Comparison of ENCODE assay signal across 12 mouse cellular contexts in genomic region chr1:88623541-88624115, GRCm38 (mm10).
DNase-seq lines count a peak whose midpoint lies in the region; ATAC-seq and TF ChIP-seq lines count a peak whose summit lies in the region.
"Had no signal": no experiment of that assay in that cellular context is flagged by ENCODE, and none has a peak within 500 bp of the region (broad histone marks: within the 10 kb centered on the region; RNA-seq: fewer than 3 reads in every experiment).

No protein-coding gene starts in this region.

- no peak overlapping the region for H3K4me3 ChIP-seq in left cerebral cortex, adult 2 months
- H3K4me3 ChIP-seq in embryonic facial prominence, embryonic 10.5 days = no peak overlapping the region
- no peak overlapping the region for H3K4me3 ChIP-seq in forebrain, embryonic 14.5 days (ENCODE audit: low read depth, low read length)
- H3K4me3 ChIP-seq in midbrain, embryonic 14.5 days (replicated peaks; ENCODE audit: low read depth, low read length) = no peak overlapping the region
- H3K4me3 ChIP-seq: embryonic facial prominence, embryonic 12.5 days; heart, adult 2 months; liver, embryonic 13.5 days had no signal

- no peak overlapping the region for H3K4me2 ChIP-seq in forebrain, embryonic 14.5 days (ENCODE audit: low read length)
- H3K4me2 ChIP-seq in midbrain, embryonic 14.5 days (ENCODE audit: low read length) = no peak overlapping the region
- H3K4me2 ChIP-seq: embryonic facial prominence, embryonic 12.5 days; liver, embryonic 13.5 days had no signal

- no peaks in the 10 kb centered on the region for H3K9me3 ChIP-seq in embryonic facial prominence, embryonic 10.5 days
- no peaks in the 10 kb centered on the region for H3K9me3 ChIP-seq in forebrain, embryonic 14.5 days (replicated peaks; ENCODE audit: control insufficient read depth, low read length)
- H3K9me3 ChIP-seq in midbrain, embryonic 14.5 days (ENCODE audit: control insufficient read depth, low read length) = no peaks in the 10 kb centered on the region
- H3K9me3 ChIP-seq: embryonic facial prominence, embryonic 12.5 days; liver, embryonic 13.5 days had no signal

- H3K9ac ChIP-seq in forebrain, embryonic 14.5 days (ENCODE audit: low read length) = no peak overlapping the region
- no peak overlapping the region for H3K9ac ChIP-seq in midbrain, embryonic 14.5 days (replicated peaks; ENCODE audit: low read length)
- H3K9ac ChIP-seq: embryonic facial prominence, embryonic 12.5 days; liver, embryonic 13.5 days had no signal

- no peak overlapping the region for H3K27ac ChIP-seq in left cerebral cortex, adult 2 months
- peak overlapping the region; percentile 4; the same call in 1 of the 2 replicates for H3K27ac ChIP-seq in embryonic facial prominence, embryonic 10.5 days (replicated peaks)
- H3K27ac ChIP-seq in forebrain, embryonic 14.5 days (ENCODE audit: low read depth, low read length) = peak overlapping the region; percentile 29
- H3K27ac ChIP-seq in midbrain, embryonic 14.5 days (replicated peaks; ENCODE audit: low read depth, low read length) = no peak overlapping the region; the same call in 1 of the 2 replicates
- H3K27ac ChIP-seq: embryonic facial prominence, embryonic 12.5 days; heart, adult 2 months; liver, embryonic 13.5 days had no signal

- ATAC-seq in forebrain, embryonic 14.5 days = peak; percentile 83
- no peak for ATAC-seq in midbrain, embryonic 14.5 days (ENCODE audit: low FRiP score, low TSS enrichment)

- intact Hi-C loops in left cerebral cortex, postnatal 14 days (cut with DNase I) = no loop called here
- intact Hi-C loops in left cerebral cortex, adult 2 months (cut with DNase I) = no loop called here

- no peak; the same call in 1 of the 2 replicates for TF ChIP-seq CTCF in left cerebral cortex, adult 2 months (IDR thresholded peaks at IDR 0.05)

- no peaks in the 10 kb centered on the region for H3K27me3 ChIP-seq in embryonic facial prominence, embryonic 10.5 days (replicated peaks; ENCODE audit: low read depth, poor library complexity, severe bottlenecking)
- H3K27me3 ChIP-seq in forebrain, embryonic 14.5 days (replicated peaks; ENCODE audit: control insufficient read depth, insufficient read depth, low read length) = no peaks in the 10 kb centered on the region
- H3K27me3 ChIP-seq in midbrain, embryonic 14.5 days (ENCODE audit: control insufficient read depth, insufficient read depth, low read length) = no peaks in the 10 kb centered on the region
- H3K27me3 ChIP-seq: embryonic facial prominence, embryonic 12.5 days; liver, embryonic 13.5 days had no signal

- H3K4me1 ChIP-seq in embryonic facial prominence, embryonic 10.5 days = peaks cover 23% of the 10 kb centered on the region
- H3K4me1 ChIP-seq in forebrain, embryonic 14.5 days (ENCODE audit: control insufficient read depth, insufficient read depth, low read length) = peaks cover 6% of the 10 kb centered on the region
- H3K4me1 ChIP-seq in midbrain, embryonic 14.5 days (ENCODE audit: control insufficient read depth, insufficient read depth, low read length) = no peaks in the 10 kb centered on the region; the same call in 1 of the 2 replicates
- H3K4me1 ChIP-seq: liver, embryonic 13.5 days had no signal

- peak; percentile 17 to 22 for DNase-seq in left cerebral cortex, postnatal 14 days (ENCODE audit: low spot score in 2 of 2)
- no peak for DNase-seq in left cerebral cortex, adult 2 months (ENCODE audit: extremely low spot score in 1 of 2, low spot score in 2 of 2)
- DNase-seq in embryonic facial prominence, embryonic 10.5 days (ENCODE audit: low spot score) = no peak
- peak; percentile 84 for DNase-seq in forebrain, embryonic 14.5 days (ENCODE audit: low spot score)
- DNase-seq in midbrain, embryonic 14.5 days = peak; percentile 53
- DNase-seq in urinary bladder, postnatal 25 days (ENCODE audit: low spot score) = no peak
- no peak for DNase-seq in thymus, postnatal 25 days
- DNase-seq in kidney, adult 11 months = no peak
- DNase-seq: heart, adult 2 months; heart, postnatal 14 days; liver, embryonic 13.5 days had no signal

- WGBS in embryonic facial prominence, embryonic 10.5 days = 65% methylated on average over 8 of the region's 8 CpGs
- WGBS in forebrain, embryonic 14.5 days = 20% methylated on average over 8 of the region's 8 CpGs
- 58% methylated on average over 8 of the region's 8 CpGs for WGBS in midbrain, embryonic 14.5 days

- H3K36me3 ChIP-seq in embryonic facial prominence, embryonic 10.5 days (replicated peaks) = no peaks in the 10 kb centered on the region
- no peaks in the 10 kb centered on the region for H3K36me3 ChIP-seq in forebrain, embryonic 14.5 days (ENCODE audit: control insufficient read depth, insufficient read depth, low read length)
- H3K36me3 ChIP-seq in midbrain, embryonic 14.5 days (ENCODE audit: control insufficient read depth, insufficient read depth, low read length) = no peaks in the 10 kb centered on the region
- H3K36me3 ChIP-seq: embryonic facial prominence, embryonic 12.5 days; liver, embryonic 13.5 days had no signal

Comparison
In these comparisons a context has a peak if more than half of its experiments do, and no peak if none do; other contexts are left out.
1. DNase-seq: peak in left cerebral cortex, postnatal 14 days (2 of 2), forebrain, embryonic 14.5 days (single experiment) and midbrain, embryonic 14.5 days (single experiment); none in left cerebral cortex, adult 2 months (0 of 2), embryonic facial prominence, embryonic 10.5 days (single experiment), urinary bladder, postnatal 25 days (single experiment), thymus, postnatal 25 days (single experiment) and kidney, adult 11 months (single experiment).
2. H3K27ac ChIP-seq: peak in embryonic facial prominence, embryonic 10.5 days (single experiment) and forebrain, embryonic 14.5 days (single experiment); none in left cerebral cortex, adult 2 months (single experiment) and midbrain, embryonic 14.5 days (single experiment).